Mouse (Mus musculus): ENCODE data around the gene Gatad2a. TPM values are rescaled to one million over a fixed set of nuclear protein-coding genes. Genes with fewer than 3 reads are reported as not detected.
"Not testable (repeated sequence)": the region's sequence is repeated elsewhere in the genome, so short reads cannot be mapped to it uniquely, and the experiment has no call there.

The Gatad2a gene
- polyA plus RNA-seq, 1 experiment from 2014 or later, result 57.4 TPM

DNA sequence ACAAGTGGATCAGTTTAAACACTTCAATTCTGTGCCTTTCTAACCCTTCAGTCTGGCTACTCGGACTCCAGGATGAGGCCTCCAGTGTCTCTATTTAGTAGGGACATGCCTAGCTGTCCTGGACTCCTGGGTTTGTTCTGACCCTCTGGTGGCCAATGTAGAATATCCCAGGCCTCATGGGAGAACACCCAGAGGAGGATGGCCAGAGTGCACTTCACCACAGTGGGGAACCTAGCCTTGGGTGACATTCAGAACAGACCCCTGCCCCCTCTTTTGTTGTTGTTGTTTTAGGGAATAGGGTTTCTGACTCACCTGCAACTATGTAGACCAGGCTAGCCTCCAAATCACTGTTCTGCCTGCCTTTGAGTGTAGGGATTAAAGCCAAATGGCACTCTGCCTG lies 18.8 kb upstream of the Gatad2a start:
- no peak overlapping the region for H3K27ac ChIP-seq (ENCODE audit: low read depth)
- no peak overlapping the region for H3K4me2 ChIP-seq (ENCODE audit: low read length)
- no peaks in the 10 kb centered on the region for H3K27me3 ChIP-seq (replicated peaks; ENCODE audit: control insufficient read depth, insufficient read depth, low read length)
- ATAC-seq (replicated peaks; ENCODE audit: low FRiP score, low TSS enrichment, low read depth), result no peak
- no peaks in the 10 kb centered on the region for H3K9me3 ChIP-seq (ENCODE audit: control insufficient read depth, low read length)
- no peaks in the 10 kb centered on the region for H3K4me1 ChIP-seq (replicated peaks; ENCODE audit: control insufficient read depth, insufficient read depth, low read length)
- H3K9ac ChIP-seq (ENCODE audit: low read length), result no peak overlapping the region
- no peak overlapping the region for H3K4me3 ChIP-seq (ENCODE audit: low read depth, low read length)
- peaks cover 33% of the 10 kb centered on the region for H3K36me3 ChIP-seq (ENCODE audit: control insufficient read depth, insufficient read depth, low read length)
- no peak for DNase-seq (ENCODE audit: low spot score)
- 70% methylated on average over 1 of the region's 1 CpGs for WGBS

DNA sequence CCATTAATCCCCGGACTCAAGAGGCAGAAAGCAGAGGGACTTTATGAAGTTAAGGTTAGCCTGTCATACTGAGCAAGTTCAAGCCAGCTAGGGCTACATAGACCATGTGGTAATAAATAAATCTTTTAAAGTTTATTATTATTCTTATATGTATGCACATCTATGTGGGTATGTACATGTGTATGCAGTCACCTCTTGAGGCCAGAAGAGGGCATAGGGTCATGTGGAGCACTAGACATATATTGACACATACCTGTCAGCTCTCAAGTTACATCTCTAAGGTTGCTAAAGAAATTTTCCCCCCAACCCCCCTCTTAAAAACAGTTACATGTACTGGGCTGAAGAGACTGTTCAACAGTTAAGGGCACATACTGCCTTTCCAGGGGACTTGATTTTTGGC lies 16.6 kb upstream of the Gatad2a start:
- Histone ChIP-seq H3K27me3 (replicated peaks; ENCODE audit: control insufficient read depth, insufficient read depth, low read length) (no peaks in the 10 kb centered on the region), H3K9ac (ENCODE audit: low read length) (no peak overlapping the region), H3K9me3 (ENCODE audit: control insufficient read depth, low read length) (no peaks in the 10 kb centered on the region), H3K4me2 (ENCODE audit: low read length) (no peak overlapping the region), H3K4me1 (replicated peaks; ENCODE audit: control insufficient read depth, insufficient read depth, low read length) (no peaks in the 10 kb centered on the region), H3K36me3 (ENCODE audit: control insufficient read depth, insufficient read depth, low read length) (peaks cover 14% of the 10 kb centered on the region), H3K27ac (ENCODE audit: low read depth) (no peak overlapping the region), H3K4me3 (ENCODE audit: low read depth, low read length) (no peak overlapping the region)
- ATAC-seq (replicated peaks; ENCODE audit: low FRiP score, low TSS enrichment, low read depth), result no peak
- 81% methylated on average over 1 of the region's 1 CpGs for WGBS
- no peak for DNase-seq (ENCODE audit: low spot score)

DNA sequence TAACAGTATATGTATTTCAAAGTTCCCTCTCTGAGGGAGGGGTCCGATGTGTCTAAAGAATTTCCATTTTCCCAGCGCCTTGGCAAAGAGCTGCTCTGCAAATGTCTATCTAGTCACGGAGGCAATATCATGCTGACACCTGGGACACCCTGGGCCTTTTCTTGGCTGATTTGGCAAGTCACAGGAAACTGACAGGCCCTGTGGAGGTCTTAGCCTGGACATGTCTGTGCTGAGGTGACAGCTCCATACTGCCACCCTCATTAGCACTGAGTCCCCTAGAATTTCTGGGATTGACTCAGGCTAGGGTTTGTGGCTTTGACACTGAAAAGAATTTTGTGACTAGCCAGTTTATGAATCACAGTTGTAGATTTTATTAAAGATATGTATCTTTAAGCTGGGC lies 16.2 kb upstream of the Gatad2a start:
- H3K4me1 ChIP-seq (replicated peaks; ENCODE audit: control insufficient read depth, insufficient read depth, low read length), result no peaks in the 10 kb centered on the region
- H3K4me2 ChIP-seq (ENCODE audit: low read length), result no peak overlapping the region
- no peak overlapping the region for H3K27ac ChIP-seq (ENCODE audit: low read depth)
- no peaks in the 10 kb centered on the region for H3K27me3 ChIP-seq (replicated peaks; ENCODE audit: control insufficient read depth, insufficient read depth, low read length)
- no peak overlapping the region for H3K9ac ChIP-seq (ENCODE audit: low read length)
- no peak for DNase-seq (ENCODE audit: low spot score)
- ATAC-seq (replicated peaks; ENCODE audit: low FRiP score, low TSS enrichment, low read depth), result no peak
- WGBS, result 84% methylated on average over 3 of the region's 3 CpGs
- H3K9me3 ChIP-seq (ENCODE audit: control insufficient read depth, low read length), result no peaks in the 10 kb centered on the region
- H3K36me3 ChIP-seq (ENCODE audit: control insufficient read depth, insufficient read depth, low read length), result peaks cover 10% of the 10 kb centered on the region
- H3K4me3 ChIP-seq (ENCODE audit: low read depth, low read length), result no peak overlapping the region

DNA sequence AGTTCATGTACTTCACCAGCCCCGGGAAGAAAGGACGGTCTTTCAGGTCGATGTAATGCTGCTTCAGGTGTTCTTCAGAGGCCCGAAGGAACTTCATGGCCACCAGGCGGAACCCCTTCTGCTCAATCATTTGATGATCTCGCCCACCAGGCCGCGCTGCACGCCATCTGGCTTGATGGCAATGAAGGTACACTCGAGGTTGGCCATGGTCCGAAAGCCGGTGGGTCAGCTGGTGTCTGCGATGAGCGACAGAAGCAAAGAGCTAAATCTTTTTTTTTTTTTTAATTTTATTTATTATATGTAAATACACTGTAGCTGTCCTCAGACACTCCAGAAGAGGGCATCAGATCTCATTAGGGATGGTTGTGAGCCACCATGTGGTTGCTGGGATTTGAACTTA lies 14.6 kb upstream of the Gatad2a start:
- ATAC-seq (replicated peaks; ENCODE audit: low FRiP score, low TSS enrichment, low read depth); H3K9me3 ChIP-seq (ENCODE audit: control insufficient read depth, low read length); H3K9ac ChIP-seq (ENCODE audit: low read length); H3K36me3 ChIP-seq (ENCODE audit: control insufficient read depth, insufficient read depth, low read length); DNase-seq (ENCODE audit: low spot score); H3K4me2 ChIP-seq (ENCODE audit: low read length); H3K27me3 ChIP-seq (replicated peaks; ENCODE audit: control insufficient read depth, insufficient read depth, low read length); H3K4me1 ChIP-seq (replicated peaks; ENCODE audit: control insufficient read depth, insufficient read depth, low read length); H3K4me3 ChIP-seq (ENCODE audit: low read depth, low read length); H3K27ac ChIP-seq (ENCODE audit: low read depth): not testable (repeated sequence)
- 91% methylated on average over 14 of the region's 14 CpGs for WGBS

DNA sequence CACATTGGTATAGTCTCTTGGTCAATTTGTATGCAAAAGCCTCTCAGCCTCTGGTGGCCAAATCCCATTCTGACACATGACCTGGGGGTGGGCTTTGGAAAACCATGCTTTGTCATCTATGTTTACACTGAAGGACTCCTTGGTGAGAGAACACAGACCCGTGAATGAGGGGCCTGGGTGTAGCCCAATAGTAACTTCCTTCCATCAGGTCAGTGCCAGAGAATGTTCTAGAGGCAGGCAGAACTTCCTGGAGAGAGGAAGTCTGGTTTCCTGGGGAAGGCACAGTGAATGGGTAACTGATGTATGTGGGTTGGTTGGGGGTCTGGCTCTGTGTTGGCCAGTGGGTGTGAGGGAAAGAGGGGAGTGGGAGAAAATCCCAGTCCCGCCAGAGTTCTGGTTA lies 9.0 kb upstream of the Gatad2a start:
- 0 out of 2 replicates have a peak, but pooled peaks cover 8% of the 10 kb centered on the region for H3K4me1 ChIP-seq (replicated peaks; ENCODE audit: control insufficient read depth, insufficient read depth, low read length)
- H3K4me2 ChIP-seq (ENCODE audit: low read length), result no peak overlapping the region
- no peak overlapping the region for H3K4me3 ChIP-seq (ENCODE audit: low read depth, low read length)
- no peaks in the 10 kb centered on the region for H3K9me3 ChIP-seq (ENCODE audit: control insufficient read depth, low read length)
- no peak overlapping the region for H3K9ac ChIP-seq (ENCODE audit: low read length)
- ATAC-seq (replicated peaks; ENCODE audit: low FRiP score, low TSS enrichment, low read depth), result no peak
- H3K27me3 ChIP-seq (replicated peaks; ENCODE audit: control insufficient read depth, insufficient read depth, low read length), result no peaks in the 10 kb centered on the region
- H3K27ac ChIP-seq (ENCODE audit: low read depth), result no peak overlapping the region
- 40% methylated on average over 2 of the region's 2 CpGs for WGBS
- no peak for DNase-seq (ENCODE audit: low spot score)
- H3K36me3 ChIP-seq (ENCODE audit: control insufficient read depth, insufficient read depth, low read length), result no peaks in the 10 kb centered on the region

DNA sequence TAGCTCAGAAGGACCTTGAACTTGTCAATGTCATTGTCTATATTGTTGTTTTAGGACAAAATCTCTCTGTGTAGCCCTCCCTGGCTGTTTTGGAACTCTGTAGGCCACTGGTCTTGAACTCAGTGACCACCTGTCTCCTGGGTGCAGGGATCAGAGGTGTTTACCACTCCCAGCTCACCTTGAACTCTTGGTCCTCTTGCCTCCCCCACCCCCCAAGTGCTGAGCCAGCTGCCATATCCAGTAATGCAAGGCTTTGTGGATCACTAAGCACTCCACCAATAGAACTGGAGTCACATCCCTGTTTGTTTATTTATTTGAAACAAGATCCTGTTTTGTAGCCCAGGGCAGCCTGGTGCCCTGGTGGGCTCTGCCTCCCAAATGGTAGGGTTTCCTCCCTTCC lies 8.2 kb upstream of the Gatad2a start:
- H3K36me3 ChIP-seq (ENCODE audit: control insufficient read depth, insufficient read depth, low read length), result no peaks in the 10 kb centered on the region
- H3K27me3 ChIP-seq (replicated peaks; ENCODE audit: control insufficient read depth, insufficient read depth, low read length), result no peaks in the 10 kb centered on the region
- H3K27ac ChIP-seq (ENCODE audit: low read depth), result no peak overlapping the region
- 0 out of 2 replicates have a peak, but pooled peaks cover 8% of the 10 kb centered on the region for H3K4me1 ChIP-seq (replicated peaks; ENCODE audit: control insufficient read depth, insufficient read depth, low read length)
- H3K9me3 ChIP-seq (ENCODE audit: control insufficient read depth, low read length), result no peaks in the 10 kb centered on the region
- no peak for DNase-seq (ENCODE audit: low spot score)
- no peak for ATAC-seq (replicated peaks; ENCODE audit: low FRiP score, low TSS enrichment, low read depth)
- H3K9ac ChIP-seq (ENCODE audit: low read length), result no peak overlapping the region
- no peak overlapping the region for H3K4me2 ChIP-seq (ENCODE audit: low read length)
- H3K4me3 ChIP-seq (ENCODE audit: low read depth, low read length), result no peak overlapping the region

DNA sequence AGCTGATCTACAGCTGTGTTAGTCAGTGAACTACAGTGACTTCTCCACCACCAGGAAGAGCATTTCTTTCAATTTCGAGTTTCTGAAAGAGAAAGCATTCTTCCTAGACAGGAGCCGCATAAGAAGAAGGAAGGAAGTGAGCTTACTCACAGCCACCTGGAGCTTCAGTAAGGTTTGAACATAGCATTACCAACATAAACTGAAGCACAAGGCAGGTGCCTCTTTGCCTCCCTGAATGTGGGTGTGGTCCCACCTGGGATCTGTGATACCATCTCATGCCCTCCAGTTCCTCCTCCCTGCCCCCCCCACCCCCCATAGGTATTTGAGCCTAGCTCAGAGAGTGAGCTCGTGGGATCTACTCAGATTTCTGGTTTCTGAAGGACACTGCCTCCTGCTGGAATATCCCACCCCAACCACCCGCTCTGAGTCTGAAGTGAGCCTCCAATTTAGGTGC lies 7.0 kb upstream of the Gatad2a start:
- Histone ChIP-seq H3K4me2 (ENCODE audit: low read length) (no peak overlapping the region), H3K4me3 (ENCODE audit: low read depth, low read length) (no peak overlapping the region), H3K27me3 (replicated peaks; ENCODE audit: control insufficient read depth, insufficient read depth, low read length) (no peaks in the 10 kb centered on the region), H3K9me3 (ENCODE audit: control insufficient read depth, low read length) (no peaks in the 10 kb centered on the region), H3K27ac (ENCODE audit: low read depth) (no peak overlapping the region), H3K36me3 (ENCODE audit: control insufficient read depth, insufficient read depth, low read length) (no peaks in the 10 kb centered on the region), H3K4me1 (replicated peaks; ENCODE audit: control insufficient read depth, insufficient read depth, low read length) (0 out of 2 replicates have a peak, but pooled peaks cover 8% of the 10 kb centered on the region), H3K9ac (ENCODE audit: low read length) (no peak overlapping the region)
- ATAC-seq (replicated peaks; ENCODE audit: low FRiP score, low TSS enrichment, low read depth) (no peak), DNase-seq (ENCODE audit: low spot score) (no peak)
- 60% methylated on average over 4 of the region's 4 CpGs for WGBS

DNA sequence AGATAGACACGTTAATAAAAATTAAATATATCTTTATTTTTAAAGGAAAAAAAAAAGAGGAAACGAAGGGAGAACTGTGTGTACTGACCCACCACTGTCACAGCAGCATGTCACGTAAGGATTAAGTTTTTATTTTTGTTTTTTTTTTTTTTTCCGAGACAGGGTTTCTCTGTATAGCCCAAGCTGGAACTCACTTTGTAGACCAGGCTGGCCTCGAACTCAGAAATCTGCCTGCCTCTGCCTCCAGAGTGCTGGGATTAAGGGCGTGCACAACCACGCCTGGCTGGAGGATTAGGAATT lies 5.7 kb upstream of the Gatad2a start:
- Histone ChIP-seq H3K4me2 (ENCODE audit: low read length) (peak overlapping the region; percentile 44), H3K9ac (ENCODE audit: low read length) (0 out of 2 replicates have a peak overlapping the region, but pooled peaks have one; percentile 22), H3K27ac (ENCODE audit: low read depth) (peak overlapping the region; percentile 82), H3K4me3 (ENCODE audit: low read depth, low read length) (peak overlapping the region; percentile 16; the same call in 1 of the 2 replicates)
- H3K9me3 ChIP-seq (ENCODE audit: control insufficient read depth, low read length); H3K36me3 ChIP-seq (ENCODE audit: control insufficient read depth, insufficient read depth, low read length); ATAC-seq (replicated peaks; ENCODE audit: low FRiP score, low TSS enrichment, low read depth); H3K4me1 ChIP-seq (replicated peaks; ENCODE audit: control insufficient read depth, insufficient read depth, low read length); DNase-seq (ENCODE audit: low spot score); H3K27me3 ChIP-seq (replicated peaks; ENCODE audit: control insufficient read depth, insufficient read depth, low read length): not testable (repeated sequence)
- 39% methylated on average over 7 of the region's 7 CpGs for WGBS

DNA sequence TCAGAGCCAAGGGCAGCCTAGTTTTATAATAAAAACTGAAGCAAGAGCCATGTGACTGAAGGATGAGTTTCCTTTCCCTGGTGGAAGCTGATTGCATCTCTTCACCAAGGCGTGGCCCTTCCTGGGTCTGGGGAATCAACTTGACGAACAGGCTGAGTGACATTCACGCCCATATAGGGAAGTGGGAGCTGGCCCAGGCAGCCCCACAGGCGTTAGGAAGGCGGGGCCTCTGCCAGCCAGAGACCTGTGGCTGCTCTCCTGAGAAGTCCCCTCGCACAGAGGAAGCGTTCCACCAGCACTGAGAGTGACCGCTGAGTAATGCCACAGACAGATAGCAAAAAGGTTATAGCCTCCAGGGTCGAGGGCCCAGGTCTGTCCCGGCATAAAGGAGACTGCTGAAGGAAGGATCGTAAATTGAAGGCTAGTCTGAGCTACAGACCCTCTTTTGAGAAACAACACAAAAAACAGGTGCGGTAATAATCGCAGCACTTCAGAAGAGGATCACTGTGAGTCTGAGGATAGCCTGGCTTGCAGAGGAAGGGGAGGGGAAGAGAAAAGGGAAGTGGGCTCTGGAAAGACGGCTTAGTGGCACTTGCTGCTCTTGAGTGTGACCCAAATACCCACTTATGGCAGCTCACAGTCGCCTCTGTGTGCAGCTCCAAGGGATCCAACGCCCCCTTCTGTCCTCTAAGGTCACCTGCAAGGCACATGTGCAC lies 5.2 kb upstream of the Gatad2a start:
- H3K4me1 ChIP-seq (replicated peaks; ENCODE audit: control insufficient read depth, insufficient read depth, low read length), result peaks cover 8% of the 10 kb centered on the region; the same call in 1 of the 2 replicates
- ATAC-seq (replicated peaks; ENCODE audit: low FRiP score, low TSS enrichment, low read depth) (peak; percentile 78), DNase-seq (ENCODE audit: low spot score) (peak; percentile 81)
- no peaks in the 10 kb centered on the region for H3K9me3 ChIP-seq (ENCODE audit: control insufficient read depth, low read length)
- no peaks in the 10 kb centered on the region for H3K36me3 ChIP-seq (ENCODE audit: control insufficient read depth, insufficient read depth, low read length)
- H3K4me2 ChIP-seq (ENCODE audit: low read length), result peak overlapping the region; percentile 44
- peak overlapping the region; percentile 22; the same call in 1 of the 2 replicates for H3K9ac ChIP-seq (ENCODE audit: low read length)
- peak overlapping the region; percentile 16 for H3K4me3 ChIP-seq (ENCODE audit: low read depth, low read length)
- 2% methylated on average over 16 of the region's 16 CpGs for WGBS
- no peaks in the 10 kb centered on the region for H3K27me3 ChIP-seq (replicated peaks; ENCODE audit: control insufficient read depth, insufficient read depth, low read length)
- H3K27ac ChIP-seq (ENCODE audit: low read depth), result peak overlapping the region; percentile 82
